Mouse (Mus musculus) forebrain, embryonic 14.5 days (tissue): ENCODE measurements around the gene Mdc1. TPM values are rescaled to one million over a fixed set of nuclear protein-coding genes. Genes with fewer than 3 reads are reported as not detected.

Source experiments
- ATAC-seq: fragments of 200-750 bp; cut with Nextera tagmentation; 2 replicates; pipeline ENCODE4 v1.8.0; 2017; ENCODE audit warnings: mild to moderate bottlenecking, moderate library complexity
- DNase-seq: peaks from one replicate; pipeline ENCODE4 v3.0.0-alpha.2; 2015; ENCODE audit warnings: low spot score
- H3K27ac ChIP-seq: fragments of 300-500 bp; sonication (generic); 2 replicates; pipeline ENCODE4 v1.5.1; 2014; ENCODE audit warnings: low read depth, mild to moderate bottlenecking, control low read depth, low read length, moderate library complexity
- H3K27me3 ChIP-seq: fragments of 300-500 bp; sonication (generic); replicated peaks from 2 replicates; pipeline ENCODE4 v1.6.1; 2014; ENCODE audit warnings: low read length, control low read depth, mixed read lengths; ENCODE audit not compliant: control insufficient read depth, insufficient read depth
- H3K36me3 ChIP-seq: fragments of 300-500 bp; sonication (generic); 2 replicates; pipeline ENCODE4 v1.6.1; 2014; ENCODE audit warnings: low read length, control low read depth; ENCODE audit not compliant: control insufficient read depth, insufficient read depth
- H3K4me1 ChIP-seq: fragments of 300-500 bp; sonication (generic); 2 replicates; pipeline ENCODE4 v1.6.1; 2014; ENCODE audit warnings: antibody characterized with exemption, low read length, control low read depth; ENCODE audit not compliant: control insufficient read depth, insufficient read depth
- H3K4me2 ChIP-seq: fragments of 300-500 bp; sonication (generic); 2 replicates; pipeline ENCODE4 v1.6.1; 2014; ENCODE audit warnings: mild to moderate bottlenecking, control low read depth, low read length
- H3K4me3 ChIP-seq: fragments of 300-500 bp; sonication (generic); 2 replicates; pipeline ENCODE4 v1.5.1; 2014; ENCODE audit warnings: low read depth, low read length, control low read depth
- H3K9ac ChIP-seq: fragments of 300-500 bp; sonication (generic); 2 replicates; pipeline ENCODE4 v1.6.1; 2014; ENCODE audit warnings: mild to moderate bottlenecking, low read length, control low read depth, moderate library complexity
- H3K9me3 ChIP-seq: fragments of 300-500 bp; sonication (generic); replicated peaks from 2 replicates; pipeline ENCODE4 v1.6.1; 2016; ENCODE audit warnings: low read length, control low read depth, mixed read lengths; ENCODE audit not compliant: control insufficient read depth
- WGBS: fragments of 180-500 bp; shearing (Covaris S2); extraction: QIAGEN DNeasy Blood & Tissue Kit; methylation state at CpG from one replicate; pipeline ENCODE4 v1.1.7; 2014; 5-methylcytosine and 5-hydroxymethylcytosine counted together
- polyA plus RNA-seq: library from polyadenylated mRNA; unstranded; fragments of >200 nt; fragmentation: Nextera tagmentation; extraction: Ambion mirVana; gene quantifications from 2 replicates; pipeline ENCODE4 v1.2.1, GENCODE M21; 2014

Mdc1 gene
- polyA plus RNA-seq, 1 experiment from 2014 or later, result 14.4 TPM

DNA sequence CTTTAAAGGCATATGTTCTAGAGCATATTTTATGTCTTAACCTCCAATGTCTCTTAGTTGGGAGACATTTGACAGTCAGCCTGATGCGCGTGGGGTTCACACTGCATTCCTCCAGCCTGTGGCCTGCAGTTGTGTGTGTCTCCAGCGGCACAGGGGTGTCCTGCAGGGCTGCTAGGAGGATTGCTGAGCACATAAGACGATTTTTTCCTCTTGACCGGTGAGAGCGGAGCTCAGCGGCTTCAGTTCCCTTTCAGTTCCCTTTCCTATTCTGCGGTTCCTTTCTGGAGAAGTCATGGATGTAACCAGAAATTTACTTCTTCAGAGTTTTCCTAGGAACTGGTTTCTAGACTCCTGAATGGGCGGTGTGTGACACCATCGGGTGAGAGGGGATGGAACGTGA lies 31.9 kb upstream of the Mdc1 start:
- no peak for ATAC-seq

DNA sequence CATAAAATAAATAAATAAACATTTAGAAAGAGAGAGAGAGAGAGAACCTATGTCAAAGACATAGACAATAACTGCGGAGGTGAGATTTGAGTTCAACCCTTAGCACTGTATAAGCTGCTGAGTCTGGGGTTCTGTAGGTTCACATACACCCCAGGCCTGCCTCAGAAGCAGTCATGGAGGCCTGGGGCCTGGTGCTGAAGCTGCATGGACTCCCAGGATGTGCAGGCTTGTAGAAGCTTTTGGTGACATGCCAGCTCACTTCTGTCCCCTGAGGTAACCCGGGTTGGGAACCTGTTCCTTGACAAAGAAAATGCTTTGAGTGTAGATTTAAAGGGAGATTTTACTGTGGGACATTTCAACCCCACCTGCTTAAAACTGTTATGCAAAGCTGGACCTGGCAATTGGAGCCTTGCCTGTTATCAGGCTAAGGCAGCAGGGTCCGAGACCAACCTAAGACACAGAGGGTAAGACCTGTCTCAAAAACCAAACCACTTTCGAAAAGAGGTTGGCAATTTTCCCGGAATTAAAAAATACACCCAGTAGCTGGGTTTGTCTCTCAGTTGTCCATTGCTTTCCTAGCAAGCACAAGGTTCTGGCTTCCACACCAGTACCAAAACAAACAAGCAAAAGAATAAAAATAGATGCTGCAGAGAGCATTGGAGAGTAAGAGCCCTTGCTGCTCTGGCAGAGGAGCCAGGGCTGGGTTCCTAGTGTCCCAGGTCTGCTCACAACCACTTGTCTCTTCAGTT lies 30.2 kb upstream of the Mdc1 start:
- no peak for ATAC-seq
- 76% methylated on average over 5 of the region's 5 CpGs for WGBS

More for the DNA sequence above, 31.9 kb upstream of the Mdc1 start:
- no peak overlapping the region for H3K9ac ChIP-seq
- H3K4me3 ChIP-seq, result no peak overlapping the region
- H3K36me3 ChIP-seq, result no peaks in the 10 kb centered on the region
- 87% methylated on average over 11 of the region's 11 CpGs for WGBS
- no peak overlapping the region for H3K4me2 ChIP-seq
- no peak overlapping the region for H3K27ac ChIP-seq
- H3K4me1 ChIP-seq, result peaks cover 7% of the 10 kb centered on the region; the same call in 1 of the 2 replicates
- no peaks in the 10 kb centered on the region for H3K27me3 ChIP-seq
- no peak for DNase-seq
- no peaks in the 10 kb centered on the region for H3K9me3 ChIP-seq

DNA sequence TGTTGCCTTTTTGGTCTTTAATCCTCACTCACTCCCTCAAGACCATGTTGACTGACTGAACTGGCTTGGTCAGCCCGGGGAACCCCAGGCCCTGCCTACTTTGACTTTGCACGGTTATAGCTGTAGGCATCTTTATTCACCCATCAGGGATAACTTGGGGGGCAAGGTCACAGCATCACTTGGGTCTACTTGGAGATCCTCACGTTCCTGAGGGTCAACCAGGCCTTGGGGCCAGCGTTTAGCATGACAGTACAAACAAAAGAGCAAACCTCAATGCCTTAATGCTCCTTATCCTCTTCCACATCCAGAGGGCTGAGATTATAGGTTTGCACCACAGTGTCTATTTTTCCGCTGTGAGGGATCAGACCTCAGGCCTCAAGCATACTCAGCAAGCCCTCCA lies 29.0 kb upstream of the Mdc1 start:
- Histone ChIP-seq H3K36me3 (no peaks in the 10 kb centered on the region), H3K27me3 (no peaks in the 10 kb centered on the region), H3K9ac (no peak overlapping the region), H3K9me3 (no peaks in the 10 kb centered on the region), H3K4me3 (no peak overlapping the region), H3K27ac (no peak overlapping the region), H3K4me2 (no peak overlapping the region), H3K4me1 (peaks cover 7% of the 10 kb centered on the region; the same call in 1 of the 2 replicates)
- no peak for ATAC-seq
- WGBS, result 79% methylated on average over 5 of the region's 5 CpGs
- no peak for DNase-seq

More for the DNA sequence above, 30.2 kb upstream of the Mdc1 start:
- Histone ChIP-seq H3K27me3 (no peaks in the 10 kb centered on the region), H3K4me3 (no peak overlapping the region), H3K36me3 (no peaks in the 10 kb centered on the region), H3K27ac (no peak overlapping the region), H3K4me1 (peaks cover 7% of the 10 kb centered on the region; the same call in 1 of the 2 replicates), H3K9ac (no peak overlapping the region), H3K4me2 (no peak overlapping the region), H3K9me3 (no peaks in the 10 kb centered on the region)
- DNase-seq, result no peak

DNA sequence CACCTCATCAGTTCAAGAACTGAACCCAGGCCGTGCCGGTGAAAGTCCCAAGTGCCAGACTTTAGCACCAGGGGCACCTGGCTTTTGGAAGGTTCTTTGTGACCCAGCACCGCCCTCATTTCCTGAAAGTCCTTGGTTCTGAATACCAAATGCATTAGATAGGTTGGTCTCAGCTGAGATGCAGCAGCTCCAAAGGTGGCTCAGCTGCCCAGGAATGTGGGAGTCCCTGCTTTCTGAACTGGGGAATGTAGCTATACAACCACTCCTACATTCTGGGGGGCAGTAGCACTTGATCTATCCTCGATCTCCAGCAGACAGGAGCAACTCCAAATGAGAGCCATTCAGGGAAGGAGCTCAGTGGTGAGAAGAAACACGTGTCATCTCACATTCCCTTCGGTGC lies 28.6 kb upstream of the Mdc1 start:
- no peak for DNase-seq
- Histone ChIP-seq H3K4me1 (peaks cover 7% of the 10 kb centered on the region; the same call in 1 of the 2 replicates), H3K9ac (no peak overlapping the region), H3K27me3 (no peaks in the 10 kb centered on the region), H3K27ac (no peak overlapping the region), H3K9me3 (no peaks in the 10 kb centered on the region), H3K36me3 (no peaks in the 10 kb centered on the region), H3K4me3 (no peak overlapping the region), H3K4me2 (no peak overlapping the region)
- WGBS, result 72% methylated on average over 6 of the region's 6 CpGs
- no peak for ATAC-seq

DNA sequence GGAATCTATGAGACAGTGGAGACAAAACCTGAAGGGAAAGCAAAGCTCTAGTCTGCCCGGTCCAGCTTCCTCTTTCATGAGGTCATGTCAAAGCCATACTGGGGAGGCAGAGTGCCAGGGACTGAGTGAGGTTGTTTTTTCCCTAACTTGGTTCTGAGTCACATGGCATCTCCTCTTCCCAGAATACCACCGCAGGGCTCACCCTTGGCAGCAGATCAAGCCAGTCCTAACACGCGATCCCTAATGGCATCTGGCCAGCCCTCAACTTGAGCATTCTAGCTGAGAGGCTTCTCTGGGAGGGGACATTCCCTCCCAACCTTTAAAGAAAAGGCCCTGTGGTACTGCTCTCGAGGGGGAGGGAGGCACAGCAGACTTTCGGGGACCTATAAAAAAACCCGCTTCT lies 28.1 kb upstream of the Mdc1 start:
- peak; percentile 58 for ATAC-seq
- 36% methylated on average over 7 of the region's 7 CpGs for WGBS
- peak; percentile 84 for DNase-seq

DNA sequence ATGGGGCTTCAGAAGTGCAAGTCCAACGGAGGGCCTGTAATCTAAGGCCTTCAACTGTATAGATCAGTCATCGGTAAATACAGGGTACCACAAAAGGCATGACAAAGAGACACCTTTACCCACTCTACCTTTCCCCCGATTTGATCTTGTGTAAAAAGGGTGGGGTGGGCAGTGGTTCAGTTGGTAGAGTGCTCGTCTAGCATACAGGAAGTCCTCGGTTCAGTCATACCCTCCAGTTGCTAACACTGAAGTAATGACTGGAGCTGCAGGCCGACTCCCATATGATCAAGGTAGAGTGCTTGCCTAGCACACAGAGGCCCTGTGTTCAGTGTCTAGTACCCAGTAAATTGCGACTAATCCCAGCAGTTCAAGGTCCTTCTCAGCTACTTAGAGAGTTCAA lies 27.7 kb upstream of the Mdc1 start:
- H3K9ac ChIP-seq, result 0 out of 2 replicates have a peak overlapping the region, but pooled peaks have one; percentile 8
- H3K36me3 ChIP-seq, result no peaks in the 10 kb centered on the region
- H3K4me3 ChIP-seq, result no peak overlapping the region
- no peak overlapping the region for H3K4me2 ChIP-seq
- H3K4me1 ChIP-seq, result peaks cover 7% of the 10 kb centered on the region; the same call in 1 of the 2 replicates
- 0 out of 2 replicates have a peak, but pooled peaks have one; percentile 12 for ATAC-seq
- 83% methylated on average over 7 of the region's 7 CpGs for WGBS
- no peaks in the 10 kb centered on the region for H3K27me3 ChIP-seq
- no peak for DNase-seq
- H3K27ac ChIP-seq, result peak overlapping the region; percentile 30; the same call in 1 of the 2 replicates
- no peaks in the 10 kb centered on the region for H3K9me3 ChIP-seq

More for the DNA sequence above, 28.1 kb upstream of the Mdc1 start:
- Histone ChIP-seq H3K9me3 (no peaks in the 10 kb centered on the region), H3K27ac (peak overlapping the region; percentile 30; the same call in 1 of the 2 replicates), H3K4me3 (no peak overlapping the region), H3K9ac (0 out of 2 replicates have a peak overlapping the region, but pooled peaks have one; percentile 8), H3K4me2 (no peak overlapping the region), H3K36me3 (no peaks in the 10 kb centered on the region), H3K27me3 (no peaks in the 10 kb centered on the region), H3K4me1 (peaks cover 7% of the 10 kb centered on the region; the same call in 1 of the 2 replicates)

DNA sequence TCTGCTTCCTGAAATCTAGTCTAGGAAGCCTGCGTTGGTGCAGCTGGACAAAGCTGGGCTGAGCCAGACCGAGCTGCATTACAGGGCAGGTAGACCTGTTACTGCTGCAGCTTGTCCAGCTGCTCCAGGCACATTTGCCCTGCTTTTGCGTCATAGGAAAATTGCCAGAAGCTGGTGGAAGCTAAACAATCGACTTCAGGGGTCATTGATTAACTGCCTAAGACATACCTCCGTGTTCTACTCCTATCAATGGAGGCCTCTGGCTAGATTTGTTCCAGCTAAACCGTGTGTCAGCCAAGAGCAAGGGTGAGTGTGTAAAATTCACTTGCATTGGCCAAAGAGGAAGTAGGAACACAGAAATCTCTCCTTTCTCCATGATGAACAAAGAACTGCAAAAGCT lies 26.6 kb upstream of the Mdc1 start:
- Histone ChIP-seq H3K27ac (no peak overlapping the region), H3K27me3 (no peaks in the 10 kb centered on the region), H3K4me1 (peaks cover 7% of the 10 kb centered on the region; the same call in 1 of the 2 replicates), H3K9me3 (no peaks in the 10 kb centered on the region), H3K36me3 (no peaks in the 10 kb centered on the region), H3K4me3 (no peak overlapping the region), H3K4me2 (no peak overlapping the region), H3K9ac (no peak overlapping the region)
- ATAC-seq (no peak), DNase-seq (no peak)
- WGBS, result 71% methylated on average over 6 of the region's 6 CpGs

DNA sequence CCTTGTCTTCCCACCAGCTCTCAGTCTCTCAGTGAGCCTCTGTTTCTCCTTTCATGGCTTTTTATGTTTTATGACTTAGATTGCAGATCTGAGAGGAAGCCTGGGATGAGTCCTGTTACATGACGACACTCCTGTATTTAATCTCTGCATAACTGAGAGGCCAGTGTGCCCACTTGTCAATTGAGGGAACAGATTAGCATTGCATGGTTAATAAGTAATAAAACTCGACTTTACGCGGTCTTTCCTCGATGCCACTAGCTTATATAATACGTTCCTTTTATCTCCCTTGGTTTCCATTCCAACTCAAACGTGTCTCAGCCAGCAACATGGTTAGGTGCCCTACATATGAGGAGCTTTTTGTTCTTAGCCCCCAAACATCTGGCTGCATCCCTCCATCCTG lies 25.5 kb upstream of the Mdc1 start:
- no peak overlapping the region for H3K9ac ChIP-seq
- no peak for ATAC-seq
- no peak overlapping the region for H3K4me2 ChIP-seq

DNA sequence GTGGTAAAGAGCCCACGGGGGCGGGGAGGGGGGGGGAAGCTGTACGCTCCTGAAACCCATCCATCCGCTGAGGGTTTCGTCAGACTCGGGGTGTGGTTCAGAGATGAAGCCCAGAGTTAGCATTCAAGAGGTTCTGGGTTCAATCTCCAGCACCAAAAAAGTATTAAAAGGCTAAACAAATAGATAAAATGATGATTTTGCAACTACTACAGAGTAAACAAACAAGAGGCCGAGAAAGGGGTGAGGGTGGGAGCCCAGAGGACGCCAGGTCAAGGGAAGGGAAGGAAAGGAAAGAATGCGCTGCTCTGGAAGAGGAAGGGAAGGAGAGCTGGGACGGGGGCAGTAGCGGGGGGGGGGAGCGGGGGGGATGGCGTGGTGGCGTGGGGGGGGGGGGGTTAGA lies 24.6 kb upstream of the Mdc1 start:
- DNase-seq (no peak), ATAC-seq (no peak)
- no peaks in the 10 kb centered on the region; the same call in 1 of the 2 replicates for H3K27me3 ChIP-seq
- H3K9me3 ChIP-seq, result no peaks in the 10 kb centered on the region
- no peaks in the 10 kb centered on the region for H3K36me3 ChIP-seq
- no peak overlapping the region for H3K9ac ChIP-seq
- no peak overlapping the region for H3K4me3 ChIP-seq
- H3K27ac ChIP-seq, result no peak overlapping the region
- H3K4me2 ChIP-seq, result no peak overlapping the region
- H3K4me1 ChIP-seq, result peaks cover 12% of the 10 kb centered on the region
- WGBS, result 39% methylated on average over 12 of the region's 14 CpGs

More for the DNA sequence above, 25.5 kb upstream of the Mdc1 start:
- no peak for DNase-seq
- WGBS, result 77% methylated on average over 7 of the region's 7 CpGs
- Histone ChIP-seq H3K27me3 (no peaks in the 10 kb centered on the region; the same call in 1 of the 2 replicates), H3K36me3 (no peaks in the 10 kb centered on the region), H3K4me1 (peaks cover 9% of the 10 kb centered on the region), H3K27ac (no peak overlapping the region), H3K4me3 (no peak overlapping the region), H3K9me3 (no peaks in the 10 kb centered on the region)
